Mouse (Mus musculus): ENCODE measurements around the gene Selenok.

Gene Selenok

DNA sequence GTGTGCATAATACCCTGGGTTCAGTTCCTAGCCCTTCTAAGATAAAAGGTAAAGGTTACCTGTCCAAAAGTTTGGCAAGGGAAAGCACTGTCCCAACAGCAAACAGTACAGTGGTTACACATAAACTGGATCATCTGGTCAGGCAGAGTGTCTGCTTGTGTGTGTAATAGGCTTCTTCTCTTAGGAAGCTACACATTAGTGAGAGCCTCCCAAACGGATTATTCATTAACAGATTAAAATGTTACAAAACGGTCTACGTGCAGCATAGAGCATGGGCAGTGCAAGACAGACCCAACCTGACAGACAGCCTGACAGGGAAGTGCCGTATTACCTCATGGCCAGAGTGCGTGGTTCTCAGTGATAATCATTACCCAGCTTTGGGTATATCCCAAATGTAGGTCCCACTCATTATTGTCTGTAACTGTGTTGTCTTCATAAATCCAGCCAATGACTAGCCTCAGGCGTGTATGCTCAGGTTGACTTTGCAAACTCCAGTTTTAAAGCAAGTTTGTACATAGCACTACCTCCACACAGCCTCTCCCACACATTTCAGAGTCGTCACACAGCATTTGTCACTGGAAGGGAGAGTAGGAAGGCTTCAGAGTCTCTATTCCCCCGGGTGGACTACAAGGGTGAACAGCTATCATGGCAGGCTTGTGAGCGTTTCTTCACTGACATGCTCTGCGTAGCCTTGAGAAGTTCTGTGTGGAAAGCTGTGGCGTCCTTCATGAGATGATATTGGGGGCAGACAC lies 28.1 kb downstream of the Selenok start:
- peak; percentile 68 to 92 for DNase-seq

DNA sequence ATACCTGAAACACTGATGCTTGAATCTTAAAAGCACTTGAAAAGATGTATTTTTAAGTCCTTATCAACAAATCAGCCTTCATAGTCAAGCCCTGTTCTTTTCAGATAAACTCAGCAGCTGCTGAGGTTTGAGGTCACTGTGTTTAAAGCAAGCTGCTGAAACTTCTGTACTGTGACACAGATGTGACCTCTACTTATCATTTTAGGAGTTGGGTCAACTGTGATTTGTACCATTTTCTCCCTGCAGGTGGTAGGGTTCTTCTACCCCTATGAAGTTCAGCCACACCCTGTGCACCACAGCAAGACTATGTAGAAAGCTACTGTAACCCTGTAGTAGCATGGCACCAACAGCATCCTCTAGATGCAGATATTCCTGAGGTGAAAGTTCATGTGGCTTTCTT lies 29.2 kb downstream of the Selenok start:
- DNase-seq = no peak

DNA sequence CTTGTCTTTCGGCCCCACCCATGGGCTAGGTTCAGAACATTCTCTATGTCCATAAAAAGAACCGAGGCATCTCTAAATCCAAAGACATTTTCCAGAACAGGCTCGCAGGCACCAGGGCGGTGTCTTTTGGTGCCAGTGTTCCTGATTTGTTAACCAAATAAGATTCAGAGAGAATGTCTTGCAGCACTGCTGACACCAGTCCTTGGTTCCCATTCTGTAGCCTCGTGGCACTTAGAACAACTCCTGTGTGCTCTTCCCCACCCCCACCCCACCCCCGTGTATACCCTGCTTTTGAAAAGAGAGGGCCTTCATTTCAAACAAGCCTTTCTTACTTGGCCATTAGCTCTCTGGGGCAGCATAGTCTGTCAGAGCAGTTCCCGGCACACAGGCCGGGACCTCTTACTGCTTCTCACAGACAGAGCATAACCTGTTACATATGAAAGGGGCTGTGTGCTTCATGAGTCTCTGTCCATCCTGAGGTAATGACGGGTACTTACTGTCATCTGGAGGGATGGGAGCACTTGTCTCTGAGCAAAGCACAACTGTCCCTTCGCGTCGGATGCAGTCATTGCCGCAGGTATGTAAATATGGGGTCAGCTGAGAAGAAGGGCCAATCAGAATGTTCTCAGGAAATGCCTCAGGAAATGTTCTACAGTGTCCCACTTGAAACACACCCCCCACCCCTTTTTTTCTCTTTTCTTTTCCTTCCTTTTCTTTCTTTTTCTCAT lies 30.8 kb downstream of the Selenok start:
- no peak for DNase-seq

DNA sequence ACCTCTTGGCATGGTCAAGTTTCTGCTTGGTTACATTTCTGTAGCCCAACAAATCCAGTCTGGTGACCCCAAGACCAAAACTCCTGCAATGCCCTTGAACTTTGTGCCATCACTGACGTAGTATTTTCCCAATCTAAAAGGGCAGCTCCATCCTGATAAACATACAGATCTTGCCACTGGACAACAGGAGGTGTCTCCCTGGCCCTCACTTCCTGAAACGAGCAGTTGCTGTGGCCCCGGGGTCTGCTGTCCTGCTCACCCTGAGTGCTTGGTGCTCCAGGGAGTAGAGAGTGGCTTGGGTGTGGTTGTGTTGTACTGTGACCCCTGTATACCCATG lies 31.3 kb downstream of the Selenok start:
- no peak for DNase-seq

GRCm38 (mm10) chr14:30008733-30009575 lies 40.8 kb downstream of the Selenok start, which contains the start of the genes Il17rb and Chdh:
Il17rb (minus strand) TSS chr14:30008896.
Chdh (plus strand) TSS chr14:30009023.
- DNase-seq = peak; percentile 88 to 89

- peak; percentile 97 for DNase-seq
These were observed 41.9 kb downstream of the Selenok start for GRCm38 (mm10) chr14:30009864-30010560.

GRCm38 (mm10) chr14:30011886-30012560 lies 43.9 kb downstream of the Selenok start:
- peak; percentile 88 to 94 for DNase-seq

DNA sequence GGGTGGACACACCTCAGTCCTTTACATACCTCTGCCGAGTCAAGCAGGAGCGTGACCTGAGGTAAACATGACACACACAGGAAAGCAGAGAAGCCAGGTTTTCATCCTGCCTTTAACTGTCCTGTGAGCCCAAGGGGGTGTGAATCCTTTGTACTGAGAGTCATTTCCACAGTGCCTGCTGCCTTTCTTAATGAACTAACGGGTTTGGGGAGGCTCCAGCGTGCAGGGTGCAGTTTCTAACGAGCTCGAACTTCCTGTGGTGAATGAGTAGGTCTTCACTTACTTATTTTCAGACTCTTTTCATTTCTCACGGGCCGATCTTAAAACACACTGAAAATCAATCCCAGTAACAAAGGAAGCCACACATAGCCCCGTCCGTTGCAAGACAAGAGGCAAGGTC lies 46.4 kb downstream of the Selenok start:
- DNase-seq = no peak

GRCm38 (mm10) chr14:30015008-30015407 lies 46.9 kb downstream of the Selenok start:
- DNase-seq = no peak

- peak in 1 of 2 experiments; percentile 39 for DNase-seq
These were observed 48.6 kb downstream of the Selenok start for GRCm38 (mm10) chr14:30016666-30017065.

DNA sequence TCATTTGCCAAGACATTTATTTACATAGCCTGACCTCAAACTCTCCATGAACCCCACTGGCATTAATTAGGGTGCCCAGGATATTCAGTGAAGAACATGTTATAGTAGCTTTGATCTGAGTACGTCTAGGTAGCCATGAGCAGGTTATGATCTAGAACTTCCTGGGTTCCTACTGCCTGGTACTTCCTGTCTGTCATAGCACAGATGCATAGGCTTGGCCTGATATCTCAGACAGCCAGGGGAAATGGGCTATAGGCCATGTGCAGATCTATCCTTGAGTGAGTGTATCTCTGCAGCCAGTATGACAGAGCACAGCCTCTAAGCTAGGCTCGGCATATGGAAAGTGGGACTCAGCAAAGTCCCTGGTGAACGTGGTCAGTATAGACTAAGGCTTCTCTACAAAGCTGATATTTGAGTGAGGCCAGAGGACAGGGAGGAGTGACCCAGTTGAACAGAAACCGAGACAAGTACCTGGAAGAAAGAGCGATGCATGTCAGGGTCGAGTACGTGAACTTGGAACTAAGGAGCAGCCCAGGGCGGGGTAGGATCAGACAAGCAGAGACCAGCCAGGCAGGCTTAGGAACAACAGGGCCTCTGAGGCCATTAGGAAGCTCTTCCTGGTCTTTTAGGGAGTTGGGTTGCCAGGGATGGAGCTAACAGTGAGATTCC lies 49.8 kb downstream of the Selenok start:
- DNase-seq = peak; percentile 49 to 60

- peak; percentile 56 to 67 for DNase-seq
These were observed 50.3 kb downstream of the Selenok start for GRCm38 (mm10) chr14:30018463-30018801.

- DNase-seq = peak; percentile 65 to 77
These were observed 50.7 kb downstream of the Selenok start for GRCm38 (mm10) chr14:30018846-30019245.

DNA sequence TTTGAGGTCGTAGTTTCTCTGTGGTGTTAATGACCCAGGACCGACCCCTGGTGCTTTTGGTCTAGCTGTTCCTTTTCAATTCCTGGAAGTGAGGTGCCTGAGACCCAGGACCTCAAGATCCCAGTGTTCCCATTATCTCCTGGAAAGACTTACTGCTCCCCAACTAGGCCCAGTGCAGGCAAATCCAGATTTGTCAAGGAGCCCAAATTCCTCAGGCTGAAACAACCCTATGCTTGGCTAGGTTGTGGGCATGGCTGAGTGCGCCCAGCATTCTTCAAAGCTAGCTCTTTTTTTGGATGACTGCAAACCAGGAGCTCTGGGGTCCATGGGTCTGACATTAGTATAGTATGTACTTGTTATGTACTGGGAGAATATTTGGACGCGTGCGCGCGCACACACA lies 51.3 kb downstream of the Selenok start:
- DNase-seq = peak; percentile 82 to 86

DNA sequence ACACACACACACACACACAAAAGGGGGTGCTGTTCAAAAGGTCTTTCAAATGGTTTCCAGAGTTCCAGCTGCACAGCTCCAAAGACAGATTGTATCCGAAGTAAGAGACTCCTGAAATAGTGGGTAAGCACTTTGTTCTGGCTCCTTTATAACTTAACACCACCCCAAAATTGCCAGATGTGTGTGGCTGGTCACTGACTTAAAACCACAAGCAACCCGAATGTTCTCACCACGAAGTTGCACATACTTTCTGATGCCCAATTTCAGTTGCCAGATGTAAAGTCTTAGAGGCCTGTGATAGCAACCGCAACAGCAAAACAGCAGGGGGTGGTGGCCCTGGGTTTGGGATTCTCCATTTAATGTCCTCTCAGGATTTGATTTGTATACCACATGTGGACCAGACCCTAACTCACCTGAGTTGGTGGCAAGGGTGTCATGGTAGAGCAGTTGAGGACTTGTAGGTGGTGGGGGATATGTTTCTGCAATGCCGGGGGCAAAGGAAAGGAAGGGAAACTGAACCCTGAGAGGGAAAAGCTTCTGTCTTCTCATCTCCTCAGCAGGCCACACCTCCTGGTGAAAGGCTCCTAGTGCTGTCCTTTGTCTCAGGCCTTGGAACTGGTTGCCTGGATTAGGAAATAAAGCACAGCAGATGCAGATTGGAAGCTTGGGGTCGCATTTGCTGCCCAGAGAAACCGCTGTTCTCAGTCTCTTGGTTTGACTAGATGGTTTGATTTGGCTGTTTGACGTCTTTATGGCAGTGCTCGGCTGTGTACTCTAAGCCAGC lies 51.9 kb downstream of the Selenok start:
- no peak for DNase-seq

DNA sequence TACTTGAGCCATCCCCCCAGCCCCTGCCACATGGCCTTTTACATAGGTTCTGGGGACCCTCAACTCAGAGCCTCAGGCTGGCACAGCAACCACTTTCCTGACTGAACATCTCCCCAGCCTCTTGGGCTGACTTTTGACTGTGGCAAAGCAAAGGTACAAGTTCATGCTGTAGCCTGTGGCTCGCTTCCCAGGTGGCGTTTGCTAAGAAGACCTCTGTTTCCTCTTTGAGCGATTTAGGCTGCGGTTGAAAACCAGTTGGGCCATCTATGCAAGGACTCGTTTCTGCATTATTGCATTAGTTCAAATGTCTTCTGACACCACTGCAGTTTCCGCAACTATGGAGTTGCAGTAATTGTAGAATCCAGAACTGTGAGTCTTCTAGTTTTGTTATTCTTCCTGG lies 54.4 kb downstream of the Selenok start:
- DNase-seq = no peak

DNA sequence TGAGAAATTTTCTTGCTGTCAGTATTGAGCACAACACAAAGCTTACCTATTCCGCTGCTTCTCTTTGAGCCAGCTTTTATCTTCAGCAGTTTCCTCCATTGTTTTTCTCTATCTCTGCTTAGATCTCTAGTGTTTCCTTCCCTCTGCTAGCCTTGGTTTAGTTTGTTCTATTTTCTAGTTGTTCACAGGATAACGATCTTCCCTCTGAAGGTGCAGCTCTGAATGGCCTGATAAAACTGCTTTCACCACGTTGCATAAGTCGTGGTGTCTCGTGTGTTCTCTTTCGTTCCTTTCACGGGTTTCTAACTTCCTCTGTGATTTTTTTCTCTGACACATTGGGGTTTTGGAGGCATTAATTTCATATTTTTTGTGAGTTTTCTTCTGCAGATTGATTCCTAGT lies 56.3 kb downstream of the Selenok start:
- no peak for DNase-seq
